Mouse (Mus musculus) forebrain, postnatal 0 days (tissue): ENCODE results near the gene Lhx9. TPM values are rescaled to one million over a fixed set of nuclear protein-coding genes. Genes with fewer than 3 reads are reported as not detected.

ENCODE experiments used
- ATAC-seq: fragments of 200-750 bp; cut with Nextera tagmentation; 2 replicates; pipeline ENCODE4 v1.8.0; 2017; ENCODE audit warnings: mild to moderate bottlenecking, moderate library complexity
- DNase-seq: peaks from one replicate; pipeline ENCODE4 v3.0.0-alpha.2; 2015
- H3K27ac ChIP-seq: fragments of 300-500 bp; sonication (generic); 2 replicates; pipeline ENCODE4 v1.5.1; 2014; ENCODE audit warnings: low read depth, mild to moderate bottlenecking, antibody characterized with exemption, low read length, moderate library complexity, mixed read lengths
- H3K27me3 ChIP-seq: fragments of 300-500 bp; sonication (generic); 2 replicates; pipeline ENCODE4 v1.6.1; 2014; ENCODE audit warnings: mild to moderate bottlenecking, low read length, mixed read lengths; ENCODE audit not compliant: insufficient read depth
- H3K36me3 ChIP-seq: fragments of 300-500 bp; sonication (generic); 2 replicates; pipeline ENCODE4 v1.6.1; 2014; ENCODE audit warnings: mild to moderate bottlenecking, moderate library complexity; ENCODE audit not compliant: insufficient read depth
- H3K4me1 ChIP-seq: fragments of 300-500 bp; sonication (generic); 2 replicates; pipeline ENCODE4 v1.6.1; 2014; ENCODE audit warnings: antibody characterized with exemption; ENCODE audit not compliant: insufficient read depth
- H3K4me2 ChIP-seq: fragments of 300-500 bp; sonication (generic); 2 replicates; pipeline ENCODE4 v1.6.1; 2014; ENCODE audit warnings: low read depth, mild to moderate bottlenecking, moderate library complexity
- H3K4me3 ChIP-seq: fragments of 300-500 bp; sonication (generic); 2 replicates; pipeline ENCODE4 v1.5.1; 2014; ENCODE audit warnings: low read depth, low read length, mixed read lengths
- H3K9ac ChIP-seq: fragments of 300-500 bp; sonication (generic); 2 replicates; pipeline ENCODE4 v1.6.1; 2014; ENCODE audit warnings: mild to moderate bottlenecking
- H3K9me3 ChIP-seq: fragments of 300-500 bp; sonication (generic); 2 replicates; pipeline ENCODE4 v1.6.1; 2016; ENCODE audit warnings: low read length
- CTCF ChIP-seq: sonication (generic); IDR thresholded peaks from 2 replicates; pipeline ENCODE4 v1.5.1; 2016; ENCODE audit warnings: antibody characterized with exemption, control low read depth, low read depth
- WGBS: fragments of 180-500 bp; shearing (Covaris S2); extraction: QIAGEN DNeasy Blood & Tissue Kit; methylation state at CpG from one replicate; pipeline ENCODE4 v1.1.7; 2014; 5-methylcytosine and 5-hydroxymethylcytosine counted together
- polyA plus RNA-seq: library from polyadenylated mRNA; unstranded; fragments of >200 nt; fragmentation: Nextera tagmentation; extraction: Ambion mirVana; gene quantifications from 2 replicates; pipeline ENCODE4 v1.2.1, GENCODE M21; 2015
- total RNA-seq: library from RNA; depleted of rRNA; stranded (reverse); fragments of >200 nt; gene quantifications from 2 replicates; pipeline ENCODE4 v1.2.3, GENCODE M21; 2014

Gene Lhx9
- total and polyA plus RNA-seq, 2 experiments from 2014 or later = 26.8 to 30.9 TPM

GRCm38 (mm10) chr1:138839809-138840430, 8.5 kb downstream of the Lhx9 start:
- no peak for ATAC-seq
- WGBS = 8% methylated on average over 16 of the region's 16 CpGs

DNA sequence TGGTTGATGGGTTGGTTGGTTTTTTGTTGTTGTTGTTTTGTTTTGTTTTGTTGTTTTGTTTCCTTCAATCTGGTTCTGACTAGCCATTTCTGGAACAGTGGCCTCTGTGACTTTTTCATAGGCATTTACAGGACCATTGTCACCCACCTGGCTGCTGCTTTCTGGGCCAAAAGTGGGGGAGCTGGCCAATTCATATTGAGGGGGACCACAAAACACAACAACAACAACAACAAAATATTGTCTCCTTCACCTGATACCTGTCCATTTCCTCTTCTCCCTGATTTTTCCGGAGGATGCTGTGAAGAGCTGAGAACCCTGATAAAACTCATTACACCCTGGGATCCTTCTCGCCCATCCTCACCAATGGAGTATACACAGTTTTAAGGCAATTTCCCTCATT, 9.1 kb downstream of the Lhx9 start:
- Histone ChIP-seq H3K4me2 (no peak overlapping the region), H3K27me3 (peaks cover 50% of the 10 kb centered on the region), H3K9me3 (no peaks in the 10 kb centered on the region), H3K4me1 (peaks cover 4% of the 10 kb centered on the region), H3K36me3 (no peaks in the 10 kb centered on the region), H3K9ac (no peak overlapping the region), H3K27ac (no peak overlapping the region), H3K4me3 (peak overlapping the region; percentile 34)
- TF ChIP-seq CTCF = no peak
- 23% methylated on average over 2 of the region's 2 CpGs for WGBS
- DNase-seq (peak; percentile 45), ATAC-seq (no peak)

More at GRCm38 (mm10) chr1:138839809-138840430, 8.5 kb downstream of the Lhx9 start:
- DNase-seq = no peak
- Histone ChIP-seq H3K4me2 (no peak overlapping the region), H3K27ac (no peak overlapping the region), H3K9me3 (no peaks in the 10 kb centered on the region), H3K4me3 (peak overlapping the region; percentile 34), H3K36me3 (no peaks in the 10 kb centered on the region), H3K4me1 (peaks cover 4% of the 10 kb centered on the region), H3K27me3 (peaks cover 51% of the 10 kb centered on the region), H3K9ac (0 out of 2 replicates have a peak overlapping the region, but pooled peaks have one; percentile 11)
- TF ChIP-seq CTCF = no peak

- ATAC-seq = peak; percentile 7; the same call in 1 of the 2 replicates
- Histone ChIP-seq H3K36me3 (no peaks in the 10 kb centered on the region), H3K4me1 (no peaks in the 10 kb centered on the region), H3K9ac (peak overlapping the region; percentile 3; the same call in 1 of the 2 replicates), H3K27me3 (peaks cover 44% of the 10 kb centered on the region), H3K27ac (0 out of 2 replicates have a peak overlapping the region, but pooled peaks have one; percentile 17), H3K4me2 (peak overlapping the region; percentile 37), H3K4me3 (peak overlapping the region; percentile 16), H3K9me3 (no peaks in the 10 kb centered on the region)
- WGBS = 9% methylated on average over 27 of the region's 27 CpGs
- no peak for TF ChIP-seq CTCF
- no peak for DNase-seq
Observed at GRCm38 (mm10) chr1:138837786-138838743, 10.3 kb downstream of the Lhx9 start.

DNA sequence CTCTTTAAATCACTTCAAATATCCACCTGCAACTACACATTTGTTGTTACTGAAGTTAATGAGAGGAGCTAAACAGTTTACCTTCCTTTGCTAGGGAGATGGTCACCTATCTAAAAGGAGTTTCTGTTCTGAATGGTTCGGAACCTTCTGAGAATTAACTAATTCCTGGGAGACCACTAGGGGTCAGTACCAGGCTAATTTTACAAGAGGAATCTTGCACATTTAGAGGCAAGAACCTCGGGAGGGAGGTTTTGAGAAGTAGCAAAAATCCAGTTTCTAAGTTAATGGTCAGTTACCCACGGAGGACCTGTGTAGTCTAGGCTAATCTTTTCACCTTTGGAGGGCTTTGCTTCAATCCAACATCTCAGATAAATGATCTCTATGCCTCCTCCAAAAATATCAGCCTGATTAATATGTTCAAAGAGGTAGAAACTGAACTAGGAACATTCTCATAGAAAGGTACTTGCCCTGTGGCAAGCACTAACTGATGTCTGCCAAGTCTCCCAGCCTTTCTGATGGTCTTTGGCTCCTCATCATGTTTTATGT, 12.9 kb downstream of the Lhx9 start:
- ATAC-seq (peak; percentile 27; the same call in 1 of the 2 replicates), DNase-seq (peak; percentile 75)
- H3K4me3 ChIP-seq = no peak overlapping the region
- no peaks in the 10 kb centered on the region for H3K36me3 ChIP-seq
- peak; percentile 78 for TF ChIP-seq CTCF
- H3K9me3 ChIP-seq = no peaks in the 10 kb centered on the region
- no peak overlapping the region for H3K9ac ChIP-seq
- no peak overlapping the region for H3K4me2 ChIP-seq
- no peaks in the 10 kb centered on the region for H3K4me1 ChIP-seq
- H3K27ac ChIP-seq = no peak overlapping the region
- H3K27me3 ChIP-seq = peaks cover 53% of the 10 kb centered on the region
- 5% methylated on average over 3 of the region's 3 CpGs for WGBS

DNA sequence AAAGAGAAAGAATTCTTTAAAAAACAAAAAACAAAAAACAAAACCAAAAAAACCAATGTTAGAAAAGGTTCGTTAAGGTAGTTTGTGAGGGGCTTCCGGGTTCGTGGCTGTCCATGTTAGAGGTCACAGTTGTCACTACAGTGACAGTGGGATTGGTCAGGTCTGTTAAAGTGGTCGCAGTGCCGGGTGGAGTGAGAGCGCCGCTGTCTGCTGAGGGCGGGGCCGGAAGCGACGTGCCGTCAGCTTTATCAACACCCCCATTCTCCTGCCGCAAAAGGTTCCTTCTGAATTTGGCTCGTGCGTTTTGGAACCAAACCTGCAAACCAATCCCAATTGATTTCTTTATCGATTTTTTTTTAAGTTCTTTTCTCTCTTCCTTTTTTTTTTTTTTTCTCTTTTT, 17.1 kb downstream of the Lhx9 start:
- peak overlapping the region; percentile 25 for H3K4me3 ChIP-seq
- no peak overlapping the region for H3K27ac ChIP-seq
- 2% methylated on average over 16 of the region's 16 CpGs for whole genome bisulfite sequencing
- H3K9ac ChIP-seq = no peak overlapping the region
- peak overlapping the region; percentile 44 for H3K4me2 ChIP-seq
- TF ChIP-seq CTCF = no peak
- no peaks in the 10 kb centered on the region for H3K9me3 ChIP-seq
- ATAC-seq = no peak
- no peaks in the 10 kb centered on the region for H3K4me1 ChIP-seq
- no peak for DNase-seq
- H3K27me3 ChIP-seq = peaks cover 34% of the 10 kb centered on the region
- H3K36me3 ChIP-seq = no peaks in the 10 kb centered on the region

- 60% methylated on average over 6 of the region's 6 CpGs for WGBS
- no peaks in the 10 kb centered on the region for H3K36me3 ChIP-seq
- H3K27me3 ChIP-seq = peaks cover 2% of the 10 kb centered on the region; the same call in 1 of the 2 replicates
- no peak for TF ChIP-seq CTCF
- ATAC-seq (no peak), DNase-seq (no peak)
- H3K4me2 ChIP-seq = no peak overlapping the region
- no peak overlapping the region for H3K27ac ChIP-seq
- no peak overlapping the region for H3K9ac ChIP-seq
- no peak overlapping the region for H3K4me3 ChIP-seq
- no peaks in the 10 kb centered on the region for H3K4me1 ChIP-seq
- H3K9me3 ChIP-seq = no peaks in the 10 kb centered on the region
Observed at GRCm38 (mm10) chr1:138826841-138827240, 21.5 kb downstream of the Lhx9 start.

- Histone ChIP-seq H3K4me1 (no peaks in the 10 kb centered on the region), H3K9me3 (no peaks in the 10 kb centered on the region), H3K4me2 (no peak overlapping the region), H3K4me3 (no peak overlapping the region), H3K27me3 (no peaks in the 10 kb centered on the region), H3K36me3 (no peaks in the 10 kb centered on the region), H3K27ac (no peak overlapping the region), H3K9ac (no peak overlapping the region)
- ATAC-seq (no peak), DNase-seq (no peak)
- no peak for TF ChIP-seq CTCF
- WGBS = 100% methylated on average over 1 of the region's 1 CpGs
Observed at GRCm38 (mm10) chr1:138822985-138823322, 25.4 kb downstream of the Lhx9 start.
